Mouse (Mus musculus) frontal cortex, adult (tissue): ENCODE data around the gene Pde1c.
A peak's percentile ranks its signal among the peaks of the same experiment; 100 is the strongest.

Experiments
- ATAC-seq: cut with Nextera tagmentation; 2 replicates; pipeline ENCODE4 v1.9.2; 2017; ENCODE audit warnings: mild to moderate bottlenecking, moderate library complexity, mixed read lengths; ENCODE audit not compliant: low TSS enrichment

The Pde1c gene

GRCm38 (mm10) chr6:56447917-56448316 lies 121.0 kb downstream of the Pde1c start:
- ATAC-seq: peak; percentile 67; the same call in 1 of the 2 replicates

- no peak for ATAC-seq
Observed at GRCm38 (mm10) chr6:56441501-56441900, 127.4 kb downstream of the Pde1c start.

GRCm38 (mm10) chr6:56425846-56426245 lies 143.1 kb downstream of the Pde1c start:
- ATAC-seq: no peak

- no peak for ATAC-seq
Observed at GRCm38 (mm10) chr6:56422866-56423265, 146.0 kb downstream of the Pde1c start.

GRCm38 (mm10) chr6:56416191-56416590 lies 152.7 kb downstream of the Pde1c start:
- peak; percentile 55; the same call in 1 of the 2 replicates for ATAC-seq

GRCm38 (mm10) chr6:56389178-56389577 lies 179.7 kb downstream of the Pde1c start:
- ATAC-seq: no peak

- no peak for ATAC-seq
Observed at GRCm38 (mm10) chr6:56376359-56376758, 192.5 kb downstream of the Pde1c start.

- ATAC-seq: no peak
Observed at GRCm38 (mm10) chr6:56374180-56374579, 194.7 kb downstream of the Pde1c start.

GRCm38 (mm10) chr6:56373753-56374152 lies 195.2 kb downstream of the Pde1c start:
- ATAC-seq: no peak

GRCm38 (mm10) chr6:56373046-56373751 lies 195.7 kb downstream of the Pde1c start:
- ATAC-seq: peak; percentile 57; the same call in 1 of the 2 replicates

GRCm38 (mm10) chr6:56369462-56369861 lies 199.4 kb downstream of the Pde1c start:
- no peak for ATAC-seq

GRCm38 (mm10) chr6:56368116-56368515 lies 200.8 kb downstream of the Pde1c start:
- no peak for ATAC-seq

- ATAC-seq: no peak
Observed at GRCm38 (mm10) chr6:56367257-56367656, 201.6 kb downstream of the Pde1c start.

GRCm38 (mm10) chr6:56362650-56363049 lies 206.3 kb downstream of the Pde1c start:
- ATAC-seq: no peak

- peak; percentile 36; the same call in 1 of the 2 replicates for ATAC-seq
Observed at GRCm38 (mm10) chr6:56362128-56362545, 206.8 kb downstream of the Pde1c start.

- peak; percentile 55; the same call in 1 of the 2 replicates for ATAC-seq
Observed at GRCm38 (mm10) chr6:56361348-56362127, 207.4 kb downstream of the Pde1c start.

GRCm38 (mm10) chr6:56360086-56360485 lies 208.8 kb downstream of the Pde1c start:
- peak; percentile 50; the same call in 1 of the 2 replicates for ATAC-seq

GRCm38 (mm10) chr6:56359126-56359525 lies 209.8 kb downstream of the Pde1c start:
- no peak for ATAC-seq

- ATAC-seq: no peak
Observed at GRCm38 (mm10) chr6:56347207-56347606, 221.7 kb downstream of the Pde1c start.

GRCm38 (mm10) chr6:56345082-56345481 lies 223.8 kb downstream of the Pde1c start:
- no peak for ATAC-seq

GRCm38 (mm10) chr6:56342005-56342404 lies 226.9 kb downstream of the Pde1c start:
- no peak for ATAC-seq

- no peak for ATAC-seq
Observed at GRCm38 (mm10) chr6:56335811-56336446, 233.0 kb downstream of the Pde1c start.
